Mouse (Mus musculus) adrenal gland, postnatal 36 days (tissue): ENCODE results near the gene Rcn1. TPM values are rescaled to one million over a fixed set of nuclear protein-coding genes. Genes with fewer than 3 reads are reported as not detected.

Experiments
- DNase-seq, 2 experiments: peaks; one replicate each; pipeline ENCODE4 v3.0.0; 2021; ENCODE audit warnings: mixed read lengths in 1 of 2
- total RNA-seq, 2 experiments: library from RNA; stranded (reverse); gene quantifications; 2 replicates each; pipeline ENCODE4 v1.2.3; 2021

The Rcn1 gene
- total RNA-seq, 2 experiments from 2014 or later: 44.0 to 181 TPM

DNA sequence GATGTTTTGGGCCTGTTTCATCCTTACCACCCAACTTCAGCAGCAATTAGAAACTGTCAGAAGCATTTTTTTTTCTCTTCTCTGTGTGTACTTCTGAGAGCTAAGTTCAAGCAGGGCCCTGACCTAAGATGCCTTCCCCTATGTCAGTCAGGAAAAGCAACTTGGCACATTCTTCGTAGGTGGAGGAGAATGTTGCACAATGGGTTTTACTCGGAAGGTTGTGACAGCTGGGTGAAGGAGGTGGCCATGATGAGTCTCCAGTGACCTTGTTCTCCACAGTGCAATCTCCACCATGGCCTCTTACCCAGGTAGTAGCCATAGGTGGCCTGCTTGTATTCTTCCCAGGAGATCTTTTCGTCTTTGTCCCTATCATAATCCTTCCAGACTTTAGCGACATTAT lies 4.7 kb downstream of the Rcn1 start:
- peak in 1 of 2 experiments; percentile 12 for DNase-seq

DNA sequence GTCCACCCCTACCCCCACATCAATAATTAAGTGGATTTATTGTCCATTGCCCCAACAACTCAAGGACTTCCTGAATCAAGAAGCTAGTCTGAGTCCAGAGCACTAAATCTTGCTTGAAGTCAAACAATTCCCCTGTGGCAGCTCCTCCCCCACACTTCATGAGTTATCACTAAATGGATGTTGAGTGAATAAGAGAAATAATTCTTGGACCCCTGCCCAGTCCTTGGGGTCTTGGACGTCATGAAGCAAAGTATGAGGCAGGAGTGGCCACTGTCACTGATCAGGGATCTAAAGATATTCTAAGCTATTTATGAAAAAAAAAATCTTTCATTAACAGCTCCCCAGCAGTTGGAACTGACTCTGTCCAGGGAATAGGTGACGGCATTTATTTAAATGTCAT lies 6.6 kb downstream of the Rcn1 start:
- peak; percentile 11 to 34 for DNase-seq

GRCm38 (mm10) chr2:105391414-105391784 lies 7.7 kb downstream of the Rcn1 start:
- DNase-seq: no peak

GRCm38 (mm10) chr2:105390653-105391413 lies 8.3 kb downstream of the Rcn1 start:
- DNase-seq: no peak

DNA sequence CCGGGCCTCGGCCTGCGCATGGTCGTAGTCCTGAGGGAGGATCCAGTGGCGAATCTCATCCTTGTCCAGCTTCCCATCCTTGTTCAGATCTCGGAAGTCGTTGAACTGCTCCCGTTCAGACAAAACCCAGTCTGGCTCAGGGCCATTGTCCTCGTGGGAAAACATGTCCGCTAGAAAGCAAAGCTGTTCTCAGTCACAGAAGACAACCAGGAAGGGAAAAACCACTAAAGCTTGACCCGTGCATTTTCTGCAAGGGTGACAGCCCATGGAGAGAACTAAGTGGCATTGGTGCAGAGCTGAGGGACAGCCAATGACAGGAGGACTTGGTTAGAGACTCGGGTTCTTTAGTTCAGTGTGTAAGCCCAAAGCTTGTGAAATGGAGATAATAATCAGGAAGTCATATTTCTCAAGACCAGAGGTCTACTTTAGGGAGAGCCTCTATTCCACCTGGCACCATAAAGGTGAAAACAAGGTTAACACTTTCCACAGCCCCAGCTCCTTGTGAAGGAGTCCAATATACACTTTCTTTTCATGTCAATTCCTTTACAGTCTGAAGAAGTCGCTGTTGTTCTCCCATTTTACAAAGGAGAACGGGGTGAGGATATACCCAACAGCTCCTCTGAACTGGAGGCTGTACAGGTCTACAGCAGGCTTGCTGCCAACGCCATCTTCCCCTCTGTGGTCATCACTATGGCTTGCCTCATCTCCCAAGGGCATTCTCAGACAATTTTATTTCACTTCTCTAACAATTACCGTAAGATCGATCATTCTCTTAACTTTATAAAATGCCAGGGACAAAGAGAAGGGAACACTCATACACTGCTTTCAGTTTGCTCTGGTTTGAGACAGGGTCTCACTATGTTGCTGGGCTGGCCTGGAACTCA lies 9.9 kb downstream of the Rcn1 start:
- peak in 1 of 2 experiments; percentile 42 for DNase-seq

DNA sequence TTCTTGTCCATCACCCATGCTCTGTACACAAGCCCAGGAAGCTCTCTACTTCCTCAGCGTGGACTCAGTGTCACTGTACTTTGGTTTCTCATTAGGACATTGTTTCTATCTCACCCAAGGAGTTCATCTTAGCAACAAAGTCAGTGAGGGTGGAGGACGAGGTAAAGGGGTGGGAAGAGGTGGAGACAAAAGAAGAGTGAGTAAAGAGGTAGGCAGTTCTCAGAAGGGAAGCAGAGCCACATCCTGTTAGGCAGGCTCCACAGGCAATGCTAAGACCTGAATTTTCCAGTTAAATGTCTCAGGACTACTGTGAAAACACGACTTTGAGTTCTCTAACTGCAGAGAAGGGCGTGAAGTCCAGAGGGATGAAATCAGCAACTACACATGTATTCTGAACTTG lies 12.7 kb downstream of the Rcn1 start:
- no peak for DNase-seq

- no peak for DNase-seq
These were observed 14.1 kb downstream of the Rcn1 start for GRCm38 (mm10) chr2:105384998-105385397.

GRCm38 (mm10) chr2:105383063-105383462 lies 16.1 kb downstream of the Rcn1 start:
- no peak for DNase-seq

- no peak for DNase-seq
These were observed 18.3 kb downstream of the Rcn1 start for GRCm38 (mm10) chr2:105380757-105381319.

- DNase-seq: no peak
These were observed 19.4 kb downstream of the Rcn1 start for GRCm38 (mm10) chr2:105379682-105380081.

DNA sequence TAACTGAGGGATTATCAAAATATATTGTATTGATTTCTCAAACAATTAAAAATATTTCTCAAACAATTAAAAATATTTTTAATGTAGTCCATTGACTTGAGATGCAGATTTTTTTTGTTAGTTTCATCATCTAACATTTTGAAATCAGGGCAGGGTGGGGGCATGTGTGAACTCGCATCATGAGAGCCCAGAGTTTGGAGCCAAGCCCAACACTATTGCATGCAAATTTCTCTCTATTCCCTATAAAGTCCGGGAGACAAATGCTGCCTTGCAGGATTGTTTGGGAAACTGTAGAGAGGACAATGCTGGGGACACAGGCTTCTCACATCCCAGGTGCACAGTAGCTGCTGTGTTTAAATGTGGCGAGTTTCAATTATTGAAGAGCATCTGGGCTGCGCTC lies 23.4 kb downstream of the Rcn1 start:
- no peak for DNase-seq

DNA sequence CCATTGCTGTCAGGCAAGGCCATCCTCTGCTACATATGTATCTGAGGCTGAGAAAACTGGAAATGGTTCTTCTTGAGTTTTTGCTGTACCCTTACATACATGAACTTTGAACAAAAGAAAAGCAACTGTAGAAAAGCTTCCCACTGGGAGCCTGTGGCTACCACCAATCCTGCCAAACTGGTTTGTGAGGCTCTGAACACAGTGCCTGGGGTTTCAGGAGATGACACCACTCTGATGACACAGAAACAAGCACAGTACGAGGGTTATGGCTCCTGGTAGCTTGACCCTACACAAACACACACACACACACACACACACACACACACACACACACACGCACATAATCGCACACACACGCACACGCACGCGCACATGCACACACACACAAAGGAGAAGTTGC lies 23.9 kb downstream of the Rcn1 start:
- DNase-seq: no peak

GRCm38 (mm10) chr2:105373658-105374057 lies 25.5 kb downstream of the Rcn1 start:
- DNase-seq: no peak

- DNase-seq: no peak
These were observed 26.4 kb downstream of the Rcn1 start for GRCm38 (mm10) chr2:105372727-105373126.

DNA sequence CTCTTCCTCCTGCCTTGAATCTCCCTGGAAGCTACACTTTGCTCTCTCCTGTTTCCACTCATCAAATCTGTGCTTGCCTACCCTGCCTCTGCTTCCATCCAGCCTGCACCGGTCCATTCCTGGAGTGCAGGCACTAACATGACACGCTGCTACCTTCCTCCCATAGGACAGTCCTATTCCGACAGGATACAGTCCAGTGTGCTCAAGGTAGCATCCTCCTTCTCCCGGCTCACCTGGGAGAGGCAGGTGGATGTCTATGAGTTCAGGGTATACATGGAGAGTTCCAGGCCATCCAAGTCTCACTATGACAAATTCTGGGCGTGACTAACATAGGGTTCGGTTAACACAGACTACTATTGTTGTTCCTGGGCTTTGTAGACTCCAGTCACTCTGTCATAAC lies 27.0 kb downstream of the Rcn1 start:
- no peak for DNase-seq

DNA sequence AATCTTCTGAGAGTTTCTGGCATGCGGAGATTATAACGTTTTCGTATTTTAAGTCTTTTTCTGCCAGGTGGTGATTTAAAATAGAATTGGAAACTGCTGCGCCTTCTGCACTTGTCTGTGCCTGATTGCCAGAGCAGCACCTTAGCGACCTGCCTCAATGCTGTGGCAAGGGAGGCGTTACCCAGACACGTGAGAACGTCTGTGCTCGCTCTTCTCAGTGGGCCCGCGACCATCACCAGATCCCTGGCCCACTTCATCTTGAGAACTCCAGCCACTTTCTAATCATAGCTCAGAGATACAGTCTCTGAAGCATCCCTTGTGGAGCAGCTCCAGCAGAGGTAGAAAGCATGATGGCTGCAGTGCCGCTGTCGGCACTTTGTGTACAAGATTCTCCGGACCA lies 28.4 kb downstream of the Rcn1 start:
- no peak for DNase-seq

- no peak for DNase-seq
These were observed 28.9 kb downstream of the Rcn1 start for GRCm38 (mm10) chr2:105370240-105370639.

DNA sequence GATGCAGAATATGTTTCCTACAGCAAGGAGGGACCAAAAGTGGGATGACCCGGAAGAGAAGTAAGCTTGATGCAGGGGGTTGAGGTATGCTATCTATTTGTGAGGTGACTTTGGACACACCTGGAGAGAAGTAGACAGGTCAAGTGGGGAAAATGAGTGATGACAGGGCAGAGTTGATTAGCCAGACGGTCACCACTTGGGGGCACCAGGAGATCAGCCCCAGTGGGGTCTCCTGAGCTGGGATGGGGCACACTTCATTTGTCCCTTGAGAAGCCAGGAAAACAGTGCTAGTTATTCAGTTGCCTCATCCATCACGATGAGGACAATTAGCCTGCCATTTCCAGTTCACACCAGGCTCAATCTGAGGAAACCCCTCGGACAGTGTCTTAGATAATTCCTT lies 31.5 kb downstream of the Rcn1 start:
- DNase-seq: peak; percentile 14 to 16

GRCm38 (mm10) chr2:105358040-105358439 lies 41.1 kb downstream of the Rcn1 start:
- no peak for DNase-seq

GRCm38 (mm10) chr2:105356791-105357190 lies 42.3 kb downstream of the Rcn1 start:
- no peak for DNase-seq

- no peak for DNase-seq
These were observed 50.2 kb downstream of the Rcn1 start for GRCm38 (mm10) chr2:105348886-105349285.

DNA sequence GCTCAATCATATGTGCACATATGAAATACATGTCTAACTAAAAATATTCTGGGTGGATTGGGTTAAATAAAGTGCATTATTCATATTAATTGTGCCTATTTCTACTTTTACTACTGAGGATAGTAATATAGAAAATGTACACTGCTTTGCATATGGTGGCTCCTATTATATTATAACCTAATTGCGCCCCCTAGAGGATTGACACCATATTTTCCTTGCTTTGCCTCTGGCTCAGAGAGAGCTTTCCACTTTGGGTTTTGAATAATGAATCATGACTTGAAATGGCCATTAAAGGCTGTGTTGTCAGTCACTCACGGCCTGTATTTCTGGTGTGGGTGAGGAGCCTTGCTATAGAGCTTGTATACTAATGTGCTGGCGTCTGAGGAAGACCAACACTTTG lies 59.1 kb downstream of the Rcn1 start:
- peak in 1 of 2 experiments; percentile 13 for DNase-seq
